Mouse (Mus musculus): ENCODE results near the gene Rbm47. TPM values are rescaled to one million over a fixed set of nuclear protein-coding genes. Genes with fewer than 3 reads are reported as not detected.
A peak's percentile ranks its signal among the peaks of the same experiment; 100 is the strongest.
"Not testable (repeated sequence)": the region's sequence is repeated elsewhere in the genome, so short reads cannot be mapped to it uniquely, and the experiment has no call there.

The Rbm47 gene
- polyA plus RNA-seq, 1 experiment from 2014 or later, result 1.9 TPM

GRCm38 (mm10) chr5:66195323-66195722 lies 22.4 kb upstream of the Rbm47 start:
- Histone ChIP-seq H3K4me2 (ENCODE audit: low read length) (no peak overlapping the region), H3K9me3 (replicated peaks; ENCODE audit: control insufficient read depth, low read length, poor library complexity, severe bottlenecking) (no peaks in the 10 kb centered on the region), H3K27me3 (ENCODE audit: control insufficient read depth, insufficient read depth, low read depth, low read length) (no peaks in the 10 kb centered on the region), H3K36me3 (ENCODE audit: control insufficient read depth, insufficient read depth, low read length) (no peaks in the 10 kb centered on the region), H3K4me1 (ENCODE audit: control insufficient read depth, insufficient read depth, low read length) (no peaks in the 10 kb centered on the region), H3K27ac (ENCODE audit: low read length) (no peak overlapping the region), H3K9ac (ENCODE audit: low read depth, low read length) (no peak overlapping the region), H3K4me3 (ENCODE audit: low read depth, low read length) (no peak overlapping the region)
- 80% methylated on average over 10 of the region's 10 CpGs for WGBS
- ATAC-seq, result no peak

GRCm38 (mm10) chr5:66193218-66193846 lies 20.4 kb upstream of the Rbm47 start:
- no peak for ATAC-seq
- no peaks in the 10 kb centered on the region for H3K27me3 ChIP-seq (ENCODE audit: control insufficient read depth, insufficient read depth, low read depth, low read length)
- 94% methylated on average over 11 of the region's 11 CpGs for WGBS
- H3K4me3 ChIP-seq (ENCODE audit: low read depth, low read length), result no peak overlapping the region
- no peak overlapping the region for H3K27ac ChIP-seq (ENCODE audit: low read length)
- no peaks in the 10 kb centered on the region for H3K36me3 ChIP-seq (ENCODE audit: control insufficient read depth, insufficient read depth, low read length)
- no peaks in the 10 kb centered on the region for H3K9me3 ChIP-seq (replicated peaks; ENCODE audit: control insufficient read depth, low read length, poor library complexity, severe bottlenecking)
- H3K9ac ChIP-seq (ENCODE audit: low read depth, low read length), result no peak overlapping the region
- H3K4me1 ChIP-seq (ENCODE audit: control insufficient read depth, insufficient read depth, low read length), result no peaks in the 10 kb centered on the region
- H3K4me2 ChIP-seq (ENCODE audit: low read length), result no peak overlapping the region

DNA sequence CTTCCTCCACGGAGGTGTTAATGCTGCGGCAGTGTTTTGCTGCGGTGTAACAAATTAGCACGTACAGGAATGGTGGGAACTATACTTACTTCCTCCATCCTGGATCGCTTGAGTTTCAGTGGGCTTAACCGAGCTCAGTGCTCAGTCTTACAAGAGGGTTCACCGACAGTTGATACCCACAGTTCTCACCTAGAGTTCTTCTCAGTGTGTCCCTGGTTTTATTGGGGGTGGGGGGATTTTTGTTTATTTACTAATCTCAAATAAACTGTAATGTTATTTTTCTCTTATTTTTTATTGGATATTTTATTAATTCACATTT lies 18.2 kb upstream of the Rbm47 start:
- Histone ChIP-seq H3K27me3 (ENCODE audit: control insufficient read depth, insufficient read depth, low read depth, low read length) (no peaks in the 10 kb centered on the region), H3K4me3 (ENCODE audit: low read depth, low read length) (no peak overlapping the region), H3K9me3 (replicated peaks; ENCODE audit: control insufficient read depth, low read length, poor library complexity, severe bottlenecking) (no peaks in the 10 kb centered on the region), H3K4me2 (ENCODE audit: low read length) (no peak overlapping the region), H3K9ac (ENCODE audit: low read depth, low read length) (no peak overlapping the region), H3K36me3 (ENCODE audit: control insufficient read depth, insufficient read depth, low read length) (no peaks in the 10 kb centered on the region), H3K4me1 (ENCODE audit: control insufficient read depth, insufficient read depth, low read length) (no peaks in the 10 kb centered on the region), H3K27ac (ENCODE audit: low read length) (no peak overlapping the region)
- ATAC-seq, result no peak
- 90% methylated on average over 7 of the region's 7 CpGs for WGBS

DNA sequence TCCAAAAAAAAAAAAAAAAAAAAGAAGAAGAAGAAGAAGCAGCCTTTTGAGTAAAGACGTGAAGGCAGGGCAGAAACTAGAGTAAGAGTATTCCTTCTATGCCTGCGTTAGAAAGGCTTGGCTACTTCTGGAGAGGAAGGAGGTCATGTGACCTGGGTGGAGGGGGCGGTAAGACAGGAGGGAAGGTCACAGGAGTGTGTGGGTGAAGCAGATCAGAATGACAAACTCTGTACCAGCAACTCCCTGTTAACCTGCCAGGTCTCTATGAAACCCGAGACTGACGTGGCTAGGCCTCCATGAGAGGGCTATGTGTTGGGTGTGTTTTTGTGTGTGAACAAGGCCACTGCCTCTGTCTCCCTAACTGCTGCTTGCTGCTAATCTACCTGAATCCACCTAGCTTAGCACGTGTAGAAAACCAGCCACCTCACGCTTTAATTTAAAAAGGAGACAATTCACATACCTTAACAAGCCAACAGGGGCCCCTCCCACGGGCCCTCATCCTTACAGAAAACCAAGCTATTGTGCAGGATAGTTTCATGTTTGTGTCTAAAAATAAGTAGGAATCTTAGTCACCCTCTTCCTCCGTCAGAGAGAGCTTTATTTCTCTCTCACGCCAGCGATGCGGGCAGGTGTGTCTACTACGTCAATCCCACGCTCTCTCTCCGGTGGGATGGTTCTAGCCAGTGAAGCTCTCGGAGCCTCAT lies 17.7 kb upstream of the Rbm47 start:
- WGBS, result 85% methylated on average over 16 of the region's 16 CpGs
- no peak overlapping the region for H3K27ac ChIP-seq (ENCODE audit: low read length)
- H3K4me2 ChIP-seq (ENCODE audit: low read length), result no peak overlapping the region
- no peaks in the 10 kb centered on the region for H3K4me1 ChIP-seq (ENCODE audit: control insufficient read depth, insufficient read depth, low read length)
- no peak overlapping the region for H3K9ac ChIP-seq (ENCODE audit: low read depth, low read length)
- no peaks in the 10 kb centered on the region for H3K27me3 ChIP-seq (ENCODE audit: control insufficient read depth, insufficient read depth, low read depth, low read length)
- no peaks in the 10 kb centered on the region for H3K36me3 ChIP-seq (ENCODE audit: control insufficient read depth, insufficient read depth, low read length)
- H3K4me3 ChIP-seq (ENCODE audit: low read depth, low read length), result no peak overlapping the region
- no peaks in the 10 kb centered on the region for H3K9me3 ChIP-seq (replicated peaks; ENCODE audit: control insufficient read depth, low read length, poor library complexity, severe bottlenecking)
- no peak for ATAC-seq

DNA sequence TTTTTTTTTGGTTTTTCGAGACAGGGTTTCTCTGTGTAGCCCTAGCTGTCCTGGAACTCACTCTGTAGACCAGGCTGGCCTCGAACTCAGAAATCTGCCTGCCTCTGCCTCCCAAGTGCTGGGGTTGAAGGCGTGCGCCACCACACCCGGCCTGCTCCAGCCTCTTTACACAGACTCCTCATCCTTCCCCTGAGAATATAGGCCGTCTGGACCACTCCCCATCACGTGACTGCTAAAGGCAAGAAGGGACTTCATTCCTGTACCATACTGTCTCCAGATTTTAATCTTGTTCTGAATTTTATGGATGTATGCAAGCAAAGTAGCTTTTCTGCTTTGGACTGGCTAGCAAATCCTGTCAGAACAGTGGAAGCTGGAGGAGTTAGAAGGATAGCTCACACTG lies 15.7 kb upstream of the Rbm47 start:
- not testable (repeated sequence) for H3K9ac ChIP-seq (ENCODE audit: low read depth, low read length); ATAC-seq; H3K4me1 ChIP-seq (ENCODE audit: control insufficient read depth, insufficient read depth, low read length); H3K4me2 ChIP-seq (ENCODE audit: low read length); H3K9me3 ChIP-seq (replicated peaks; ENCODE audit: control insufficient read depth, low read length, poor library complexity, severe bottlenecking); H3K4me3 ChIP-seq (ENCODE audit: low read depth, low read length); H3K27me3 ChIP-seq (ENCODE audit: control insufficient read depth, insufficient read depth, low read depth, low read length); H3K36me3 ChIP-seq (ENCODE audit: control insufficient read depth, insufficient read depth, low read length); H3K27ac ChIP-seq (ENCODE audit: low read length)
- 88% methylated on average over 6 of the region's 7 CpGs for WGBS

GRCm38 (mm10) chr5:66182156-66182555 lies 9.2 kb upstream of the Rbm47 start:
- Histone ChIP-seq H3K27ac (ENCODE audit: low read length) (no peak overlapping the region), H3K36me3 (ENCODE audit: control insufficient read depth, insufficient read depth, low read length) (no peaks in the 10 kb centered on the region), H3K27me3 (ENCODE audit: control insufficient read depth, insufficient read depth, low read depth, low read length) (no peaks in the 10 kb centered on the region), H3K4me2 (ENCODE audit: low read length) (no peak overlapping the region), H3K9ac (ENCODE audit: low read depth, low read length) (no peak overlapping the region), H3K4me1 (ENCODE audit: control insufficient read depth, insufficient read depth, low read length) (no peaks in the 10 kb centered on the region), H3K9me3 (replicated peaks; ENCODE audit: control insufficient read depth, low read length, poor library complexity, severe bottlenecking) (no peaks in the 10 kb centered on the region), H3K4me3 (ENCODE audit: low read depth, low read length) (no peak overlapping the region)
- WGBS, result 83% methylated on average over 3 of the region's 3 CpGs
- ATAC-seq, result no peak

DNA sequence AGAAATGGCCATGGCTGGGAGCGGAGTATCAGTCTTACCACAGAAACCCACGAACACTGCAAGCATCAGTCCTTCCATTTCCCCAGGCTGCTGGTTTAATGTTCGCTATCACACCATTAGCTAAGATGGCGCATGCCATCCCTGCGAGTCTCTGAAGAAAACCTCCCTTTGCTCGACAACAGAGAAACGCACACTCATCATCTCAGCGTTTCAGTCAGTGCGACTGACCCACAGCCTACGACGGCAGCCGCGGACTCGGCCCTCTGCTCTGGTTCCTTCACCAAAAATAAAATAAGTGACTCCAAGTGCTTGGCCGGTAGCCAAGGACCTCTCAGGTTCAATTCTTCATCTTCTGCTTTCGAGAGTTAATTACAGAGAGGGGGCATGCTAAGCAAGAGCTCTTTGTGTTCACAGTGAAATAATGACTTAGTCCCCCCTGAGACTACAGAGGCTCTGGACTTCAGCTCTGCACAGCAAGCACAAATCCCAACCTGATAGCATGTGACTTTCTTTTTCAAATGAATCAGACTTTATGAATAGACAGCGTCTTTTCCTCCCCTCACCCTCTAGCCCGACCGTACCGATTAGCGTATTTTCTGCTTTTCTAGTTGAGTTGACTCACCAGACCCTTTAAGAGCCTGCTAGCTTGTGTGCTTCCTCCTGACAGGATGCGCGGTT lies 1.4 kb upstream of the Rbm47 start:
- Histone ChIP-seq H3K9me3 (replicated peaks; ENCODE audit: control insufficient read depth, low read length, poor library complexity, severe bottlenecking) (no peaks in the 10 kb centered on the region; the same call in 1 of the 2 replicates), H3K27me3 (ENCODE audit: control insufficient read depth, insufficient read depth, low read depth, low read length) (no peaks in the 10 kb centered on the region), H3K4me2 (ENCODE audit: low read length) (peak overlapping the region; percentile 8; the same call in 1 of the 2 replicates), H3K4me3 (ENCODE audit: low read depth, low read length) (no peak overlapping the region), H3K4me1 (ENCODE audit: control insufficient read depth, insufficient read depth, low read length) (no peaks in the 10 kb centered on the region), H3K27ac (ENCODE audit: low read length) (0 out of 2 replicates have a peak overlapping the region, but pooled peaks have one; percentile 26), H3K36me3 (ENCODE audit: control insufficient read depth, insufficient read depth, low read length) (no peaks in the 10 kb centered on the region), H3K9ac (ENCODE audit: low read depth, low read length) (no peak overlapping the region)
- WGBS, result 49% methylated on average over 23 of the region's 23 CpGs
- ATAC-seq, result peak; percentile 73

GRCm38 (mm10) chr5:66170591-66170990 lies 2.3 kb downstream of the Rbm47 start:
- 91% methylated on average over 9 of the region's 9 CpGs for WGBS
- Histone ChIP-seq H3K4me1 (ENCODE audit: control insufficient read depth, insufficient read depth, low read length) (no peaks in the 10 kb centered on the region), H3K9ac (ENCODE audit: low read depth, low read length) (no peak overlapping the region), H3K9me3 (replicated peaks; ENCODE audit: control insufficient read depth, low read length, poor library complexity, severe bottlenecking) (no peaks in the 10 kb centered on the region), H3K27me3 (ENCODE audit: control insufficient read depth, insufficient read depth, low read depth, low read length) (no peaks in the 10 kb centered on the region), H3K4me2 (ENCODE audit: low read length) (no peak overlapping the region), H3K4me3 (ENCODE audit: low read depth, low read length) (no peak overlapping the region), H3K36me3 (ENCODE audit: control insufficient read depth, insufficient read depth, low read length) (no peaks in the 10 kb centered on the region), H3K27ac (ENCODE audit: low read length) (no peak overlapping the region)
- no peak for ATAC-seq

DNA sequence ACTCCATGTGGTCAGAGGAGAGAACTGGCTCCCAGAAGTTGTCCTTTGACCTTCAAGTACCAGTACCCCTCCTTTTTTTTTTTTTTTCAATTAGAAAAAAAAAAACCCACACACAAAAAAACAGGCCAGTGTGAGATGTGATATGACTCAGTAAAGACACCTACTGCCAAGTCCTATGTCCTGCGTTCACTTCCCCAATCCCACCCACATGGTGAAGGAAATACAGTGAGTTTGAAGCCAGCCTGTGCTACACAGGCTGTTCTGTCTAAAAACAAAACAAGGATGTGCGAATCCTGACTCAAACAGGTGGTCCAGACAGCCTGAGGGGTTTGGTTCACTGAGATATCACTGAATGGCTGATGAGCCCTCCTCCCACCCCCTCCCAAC lies 3.8 kb downstream of the Rbm47 start:
- 94% methylated on average over 2 of the region's 2 CpGs for WGBS
- no peaks in the 10 kb centered on the region for H3K9me3 ChIP-seq (replicated peaks; ENCODE audit: control insufficient read depth, low read length, poor library complexity, severe bottlenecking)
- no peak for ATAC-seq
- H3K4me2 ChIP-seq (ENCODE audit: low read length), result no peak overlapping the region
- no peak overlapping the region for H3K9ac ChIP-seq (ENCODE audit: low read depth, low read length)
- H3K4me1 ChIP-seq (ENCODE audit: control insufficient read depth, insufficient read depth, low read length), result no peaks in the 10 kb centered on the region
- no peaks in the 10 kb centered on the region for H3K27me3 ChIP-seq (ENCODE audit: control insufficient read depth, insufficient read depth, low read depth, low read length)
- H3K27ac ChIP-seq (ENCODE audit: low read length), result no peak overlapping the region
- H3K36me3 ChIP-seq (ENCODE audit: control insufficient read depth, insufficient read depth, low read length), result no peaks in the 10 kb centered on the region
- no peak overlapping the region for H3K4me3 ChIP-seq (ENCODE audit: low read depth, low read length)
